Mouse (Mus musculus) cortical plate, adult 2 months (tissue): ENCODE results near the gene Kbtbd4. TPM values are rescaled to one million over a fixed set of nuclear protein-coding genes. Genes with fewer than 3 reads are reported as not detected.
"Not testable (repeated sequence)": the region's sequence is repeated elsewhere in the genome, so short reads cannot be mapped to it uniquely, and the experiment has no call there.

Experiments
- H3K27ac ChIP-seq: fragments of 200-500 bp; 2 replicates; pipeline ENCODE4 v1.5.1; 2012; ENCODE audit warnings: low read length, control low read depth, inconsistent platforms; ENCODE audit not compliant: insufficient read depth
- H3K4me1 ChIP-seq: fragments of 200-500 bp; 2 replicates; pipeline ENCODE4 v1.6.1; 2011; ENCODE audit warnings: low read length; ENCODE audit not compliant: control insufficient read depth, insufficient read depth
- H3K4me3 ChIP-seq: fragments of 200-500 bp; 2 replicates; pipeline ENCODE4 v1.5.1; 2011; ENCODE audit warnings: mild to moderate bottlenecking, low read length, control low read depth; ENCODE audit not compliant: insufficient read depth
- CTCF ChIP-seq: fragments of 200-500 bp; IDR thresholded peaks from 2 replicates; pipeline ENCODE4 v1.5.1; 2011; ENCODE audit warnings: mild to moderate bottlenecking, control low read depth, low read length; ENCODE audit not compliant: insufficient read depth; ENCODE audit errors: extremely low read depth
- POLR2A ChIP-seq: fragments of 200-500 bp; IDR thresholded peaks from 2 replicates; pipeline ENCODE4 v1.6.1; 2011; ENCODE audit warnings: mild to moderate bottlenecking, low read length, control low read depth; ENCODE audit not compliant: insufficient read depth; ENCODE audit errors: extremely low read depth
- polyA plus RNA-seq: library from polyadenylated mRNA; depleted of rRNA; stranded (reverse); fragments of >200 nt; gene quantifications from 2 replicates; pipeline ENCODE4 v1.2.3, GENCODE M21; 2012

Kbtbd4 gene
- polyA plus RNA-seq, 1 experiment, result 28.1 TPM

- Histone ChIP-seq H3K27ac (no peak overlapping the region), H3K4me3 (no peak overlapping the region), H3K4me1 (peaks cover 10% of the 10 kb centered on the region)
- TF ChIP-seq POLR2A (no peak), CTCF (no peak)
Observed at GRCm38 (mm10) chr2:90879419-90879818, 25.1 kb upstream of the Kbtbd4 start.

DNA sequence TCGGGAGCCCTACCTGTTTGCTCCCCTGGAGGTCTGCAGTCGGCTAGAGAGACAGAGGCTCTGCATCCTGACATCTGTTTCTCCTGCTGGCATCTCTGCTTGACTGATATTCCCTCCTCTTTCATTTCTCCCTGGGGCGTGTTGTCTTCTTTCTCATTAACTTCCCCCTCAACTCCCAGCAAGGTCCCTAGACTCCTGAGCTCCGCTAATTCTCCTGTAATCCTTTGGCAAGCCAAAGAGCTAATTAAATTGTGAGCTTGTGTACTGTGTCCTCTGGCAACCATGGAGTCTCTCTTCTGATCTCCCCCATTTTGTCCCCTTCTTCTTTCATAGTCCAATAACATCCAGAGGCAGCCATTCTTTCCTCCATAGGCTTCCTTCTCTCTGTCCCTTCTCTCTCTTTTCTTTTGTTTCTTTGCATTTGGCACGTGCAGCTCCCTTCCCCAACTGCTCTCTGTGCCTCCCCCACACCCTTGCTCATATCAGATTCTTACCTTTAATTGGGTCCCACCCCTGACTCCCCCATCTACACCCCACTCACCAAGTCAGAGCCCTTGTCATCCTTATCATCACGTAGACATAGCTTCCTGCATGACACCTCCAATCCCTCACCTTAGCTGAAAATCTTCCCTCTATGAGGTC lies 24.3 kb upstream of the Kbtbd4 start:
- TF ChIP-seq POLR2A (no peak), CTCF (no peak)
- no peak overlapping the region for H3K4me3 ChIP-seq
- H3K4me1 ChIP-seq, result peaks cover 10% of the 10 kb centered on the region
- H3K27ac ChIP-seq, result 0 out of 2 replicates have a peak overlapping the region, but pooled peaks have one; percentile 3

DNA sequence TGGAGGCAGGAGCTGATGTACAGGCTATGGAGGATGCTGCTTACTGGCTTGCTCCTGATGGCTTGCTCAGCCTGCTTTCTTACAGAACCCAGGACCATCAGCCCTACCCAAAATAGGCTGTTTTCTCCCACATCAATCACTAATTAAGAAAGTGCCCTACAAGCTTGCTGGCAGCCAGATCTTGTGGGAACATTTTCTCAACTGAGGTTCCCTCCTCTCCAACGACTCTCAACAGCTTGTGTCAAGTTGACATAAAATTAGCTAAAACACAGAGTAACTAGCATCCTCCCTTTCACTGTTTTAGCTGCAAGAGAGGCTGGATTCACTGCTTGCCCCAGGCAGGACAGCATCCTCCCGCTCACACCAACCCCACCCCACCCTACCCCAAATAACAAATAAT lies 22.7 kb upstream of the Kbtbd4 start:
- Histone ChIP-seq H3K4me3 (no peak overlapping the region), H3K4me1 (peaks cover 9% of the 10 kb centered on the region), H3K27ac (no peak overlapping the region)
- TF ChIP-seq POLR2A, result no peak
- TF ChIP-seq CTCF, result no peak

- peak within 1 kb of the TSS; percentile 67 for H3K4me3 ChIP-seq
- 0 out of 2 replicates have a peak, but pooled peaks have one; percentile 8 for TF ChIP-seq POLR2A
- TF ChIP-seq CTCF, result no peak
- H3K4me1 ChIP-seq, result no peaks in the 10 kb centered on the region; the same call in 1 of the 2 replicates
- H3K27ac ChIP-seq, result peak within 1 kb of the TSS; percentile 74
Observed at GRCm38 (mm10) chr2:90885218-90886041, 19.1 kb upstream of the Kbtbd4 start, which contains the start of gene C1qtnf4. Gene C1qtnf4 (plus strand): TSS chr2:90885860.

DNA sequence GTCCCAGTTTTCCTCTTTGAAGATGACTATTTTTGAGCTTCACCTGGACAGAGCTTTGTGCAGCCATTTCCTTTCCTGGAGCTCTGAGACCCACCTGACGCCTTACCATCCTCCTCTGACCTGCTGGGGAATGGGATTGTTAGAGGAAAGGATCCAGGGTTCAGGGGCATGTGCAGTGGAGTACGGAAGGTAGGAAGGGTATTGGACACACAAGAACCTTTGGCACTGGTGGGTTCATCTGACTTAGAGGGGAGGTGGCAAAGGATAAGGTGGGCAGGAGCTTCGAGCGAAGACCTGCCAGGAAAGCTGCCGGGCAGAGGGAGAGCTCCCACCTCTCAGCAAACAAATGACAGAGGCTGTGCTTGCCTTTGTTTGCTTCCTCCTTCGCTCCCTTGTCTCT lies 18.1 kb upstream of the Kbtbd4 start:
- Histone ChIP-seq H3K4me1 (0 out of 2 replicates have a peak, but pooled peaks cover 1% of the 10 kb centered on the region), H3K27ac (peak overlapping the region; percentile 74), H3K4me3 (peak overlapping the region; percentile 67)
- peak; percentile 56 for TF ChIP-seq POLR2A
- no peak for TF ChIP-seq CTCF

DNA sequence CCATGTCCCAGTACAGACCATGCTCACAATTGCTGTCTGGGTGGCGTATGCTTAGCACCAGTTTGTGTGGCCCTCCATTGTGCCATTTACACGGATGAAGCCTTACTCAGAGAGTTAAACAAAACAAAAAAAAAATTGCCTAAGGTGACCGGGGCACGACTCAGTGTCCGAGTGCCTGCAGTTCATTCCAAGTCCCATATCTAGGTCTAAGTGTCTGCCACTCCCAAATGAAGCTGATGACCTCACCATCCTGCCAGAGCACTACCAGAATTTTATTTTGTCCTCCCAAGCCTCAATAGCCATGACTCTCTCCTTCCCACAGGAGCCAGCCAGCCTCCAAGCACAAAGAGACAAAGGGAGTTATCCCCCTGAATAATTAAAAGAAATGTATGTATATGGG lies 16.9 kb upstream of the Kbtbd4 start:
- peak overlapping the region; percentile 74; the same call in 1 of the 2 replicates for H3K27ac ChIP-seq
- 0 out of 2 replicates have a peak, but pooled peaks cover 1% of the 10 kb centered on the region for H3K4me1 ChIP-seq
- H3K4me3 ChIP-seq, result peak overlapping the region; percentile 67
- TF ChIP-seq CTCF, result no peak
- TF ChIP-seq POLR2A, result no peak

DNA sequence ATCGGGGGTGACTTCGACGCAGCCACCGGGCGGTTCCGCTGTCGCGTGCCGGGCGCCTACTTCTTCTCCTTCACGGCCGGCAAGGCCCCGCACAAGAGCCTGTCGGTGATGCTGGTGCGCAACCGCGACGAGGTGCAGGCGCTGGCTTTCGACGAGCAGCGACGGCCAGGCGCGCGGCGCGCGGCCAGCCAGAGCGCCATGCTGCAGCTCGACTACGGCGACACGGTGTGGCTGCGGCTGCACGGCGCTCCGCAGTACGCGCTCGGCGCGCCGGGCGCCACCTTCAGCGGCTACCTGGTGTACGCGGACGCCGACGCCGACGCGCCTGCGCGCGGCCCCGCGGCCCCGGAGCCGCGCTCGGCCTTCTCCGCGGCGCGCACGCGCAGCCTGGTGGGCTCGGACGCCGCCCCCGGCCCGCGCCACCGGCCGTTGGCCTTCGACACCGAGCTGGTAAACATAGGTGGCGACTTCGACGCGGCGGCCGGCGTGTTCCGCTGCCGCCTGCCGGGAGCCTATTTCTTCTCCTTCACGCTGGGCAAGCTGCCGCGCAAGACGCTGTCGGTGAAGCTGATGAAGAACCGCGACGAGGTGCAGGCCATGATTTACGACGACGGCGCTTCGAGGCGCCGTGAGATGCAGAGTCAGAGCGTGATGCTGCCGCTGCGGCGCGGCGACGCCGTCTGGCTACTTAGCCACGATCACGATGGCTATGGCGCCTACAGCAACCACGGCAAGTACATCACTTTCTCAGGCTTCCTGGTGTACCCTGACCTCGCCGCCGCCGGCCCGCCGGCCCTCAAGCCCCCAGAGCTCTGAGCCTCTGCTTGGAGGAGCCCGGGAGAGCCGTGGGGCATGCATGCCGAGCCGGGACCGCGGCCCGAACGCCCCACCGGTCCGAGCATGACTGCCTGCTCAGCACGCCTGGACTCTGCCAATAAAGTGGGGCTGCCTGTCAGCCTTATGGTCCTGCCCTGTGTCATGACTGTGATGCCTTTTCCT lies 14.7 kb upstream of the Kbtbd4 start:
- TF ChIP-seq POLR2A, result no peak; the same call in 1 of the 2 replicates
- TF ChIP-seq CTCF, result no peak
- H3K4me1 ChIP-seq, result 0 out of 2 replicates have a peak, but pooled peaks cover 1% of the 10 kb centered on the region

GRCm38 (mm10) chr2:90893673-90894298 lies 10.8 kb upstream of the Kbtbd4 start:
- Histone ChIP-seq H3K27ac (no peak overlapping the region), H3K4me1 (0 out of 2 replicates have a peak, but pooled peaks cover 1% of the 10 kb centered on the region)
- no peak for TF ChIP-seq POLR2A
- no peak for TF ChIP-seq CTCF

More for the DNA sequence above, 14.7 kb upstream of the Kbtbd4 start:
- peak overlapping the region; percentile 57 for H3K27ac ChIP-seq
- H3K4me3 ChIP-seq, result peak overlapping the region; percentile 39

DNA sequence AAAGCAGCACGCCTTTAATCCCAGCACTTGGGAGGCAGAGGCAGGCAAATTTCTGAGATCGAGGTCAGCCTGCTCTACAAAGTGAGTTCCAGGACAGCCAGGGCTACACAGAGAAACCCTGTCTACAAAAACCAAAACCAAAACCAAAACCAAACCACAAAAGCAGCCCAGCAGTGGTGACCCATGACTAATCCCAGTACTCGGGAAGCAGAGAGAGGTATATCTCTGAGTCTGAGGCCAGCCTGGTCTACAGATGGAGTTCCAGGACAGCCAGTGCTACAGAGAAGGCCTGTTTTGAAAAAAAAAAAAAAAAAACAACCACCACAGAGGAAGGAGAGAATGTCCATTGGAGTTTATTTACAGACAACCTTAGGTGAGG lies 10.3 kb upstream of the Kbtbd4 start:
- H3K27ac ChIP-seq, H3K4me3 ChIP-seq, H3K4me1 ChIP-seq: not testable (repeated sequence)

More at GRCm38 (mm10) chr2:90893673-90894298, 10.8 kb upstream of the Kbtbd4 start:
- no peak overlapping the region for H3K4me3 ChIP-seq
